Mouse (Mus musculus): ENCODE results near the gene Creb3l2. TPM values are rescaled to one million over a fixed set of nuclear protein-coding genes. Genes with fewer than 3 reads are reported as not detected.

The Creb3l2 gene
- polyA plus RNA-seq, 1 experiment from 2014 or later, result 31.1 TPM

DNA sequence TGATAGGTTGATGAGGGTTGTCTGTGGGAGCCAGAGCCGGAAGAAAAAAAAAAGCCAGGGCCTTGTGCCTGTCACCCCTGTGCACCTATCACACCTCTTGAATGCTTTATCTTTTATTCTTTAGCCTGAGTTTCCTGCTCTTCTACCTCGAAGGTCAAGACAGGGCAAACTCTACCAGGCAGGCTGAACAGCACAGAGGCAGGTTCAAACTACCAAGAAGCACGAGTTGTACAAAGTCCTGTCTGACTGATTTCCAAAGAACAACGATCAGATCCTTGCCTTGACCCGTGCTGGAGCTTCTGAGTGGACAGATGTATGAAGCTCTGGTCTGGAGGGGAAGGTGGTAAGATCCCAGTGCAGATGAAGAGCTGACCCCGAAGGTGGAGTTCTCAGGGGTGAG lies 20.8 kb downstream of the Creb3l2 start:
- ATAC-seq (ENCODE audit: low read depth), result no peak
- no peaks in the 10 kb centered on the region for H3K9me3 ChIP-seq (ENCODE audit: control insufficient read depth, low read length)
- WGBS, result 63% methylated on average over 6 of the region's 6 CpGs
- no peak overlapping the region for H3K9ac ChIP-seq (ENCODE audit: low read length)
- H3K4me1 ChIP-seq (replicated peaks; ENCODE audit: control insufficient read depth, insufficient read depth, low read length), result peaks cover 70% of the 10 kb centered on the region
- no peak overlapping the region for H3K27ac ChIP-seq (ENCODE audit: low read length)
- no peak overlapping the region for H3K4me3 ChIP-seq (ENCODE audit: low read length)
- H3K36me3 ChIP-seq (ENCODE audit: control insufficient read depth, insufficient read depth, low read length), result no peaks in the 10 kb centered on the region
- H3K27me3 ChIP-seq (ENCODE audit: control insufficient read depth, insufficient read depth, low read depth, low read length), result no peaks in the 10 kb centered on the region
- H3K4me2 ChIP-seq (ENCODE audit: low read depth, low read length), result no peak overlapping the region

DNA sequence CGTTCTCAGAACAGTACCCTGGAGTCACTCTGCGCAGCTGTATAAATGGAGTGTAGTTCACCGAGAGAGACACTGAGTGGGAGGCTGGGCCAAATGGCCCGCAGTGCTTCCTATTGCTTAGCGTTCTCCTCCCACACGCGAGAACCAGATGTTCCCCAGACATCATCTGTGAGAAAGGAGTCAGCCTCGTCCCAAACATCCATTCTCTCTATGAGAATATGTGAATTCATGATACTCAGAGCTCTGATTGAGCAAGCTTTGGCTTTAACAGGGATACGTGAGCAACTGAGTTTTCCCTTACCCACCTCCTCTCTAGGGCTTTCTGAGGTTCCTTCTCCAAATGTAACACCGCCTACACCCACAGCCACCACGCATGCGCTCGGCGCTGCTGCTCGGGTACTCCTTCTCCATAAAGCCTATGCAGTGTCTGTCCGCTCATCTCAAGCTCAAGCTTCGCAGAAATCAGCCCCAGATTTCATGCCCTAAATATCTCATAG lies 22.5 kb downstream of the Creb3l2 start:
- Histone ChIP-seq H3K27me3 (ENCODE audit: control insufficient read depth, insufficient read depth, low read depth, low read length) (no peaks in the 10 kb centered on the region), H3K4me1 (replicated peaks; ENCODE audit: control insufficient read depth, insufficient read depth, low read length) (peaks cover 67% of the 10 kb centered on the region), H3K4me2 (ENCODE audit: low read depth, low read length) (no peak overlapping the region), H3K9me3 (ENCODE audit: control insufficient read depth, low read length) (no peaks in the 10 kb centered on the region), H3K9ac (ENCODE audit: low read length) (no peak overlapping the region), H3K27ac (ENCODE audit: low read length) (no peak overlapping the region), H3K4me3 (ENCODE audit: low read length) (no peak overlapping the region), H3K36me3 (ENCODE audit: control insufficient read depth, insufficient read depth, low read length) (no peaks in the 10 kb centered on the region)
- WGBS, result 60% methylated on average over 17 of the region's 17 CpGs
- ATAC-seq (ENCODE audit: low read depth), result no peak

DNA sequence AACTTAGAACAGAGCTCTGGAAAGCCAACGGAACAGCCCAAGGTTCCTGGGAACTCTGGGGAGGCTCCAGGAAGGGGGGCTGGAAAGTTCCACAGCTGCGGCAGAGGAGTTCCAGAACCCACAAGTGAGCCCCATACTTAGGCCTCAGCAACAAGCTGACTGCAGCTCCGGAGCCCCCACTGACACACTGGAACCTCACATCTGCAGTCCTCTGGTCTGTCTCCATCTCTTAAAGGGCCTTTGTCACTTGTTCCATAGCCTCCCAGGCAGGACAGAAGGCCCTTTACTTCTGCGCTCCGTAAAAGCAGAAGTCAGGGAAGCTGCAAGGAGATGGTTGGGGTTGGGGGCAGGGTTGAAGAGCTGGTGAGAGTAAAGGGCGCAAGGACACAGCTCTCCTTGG lies 23.0 kb downstream of the Creb3l2 start:
- H3K4me1 ChIP-seq (replicated peaks; ENCODE audit: control insufficient read depth, insufficient read depth, low read length), result peaks cover 64% of the 10 kb centered on the region
- 44% methylated on average over 6 of the region's 6 CpGs for WGBS
- no peak for ATAC-seq (ENCODE audit: low read depth)

GRCm38 (mm10) chr6:37416743-37417142 lies 25.2 kb downstream of the Creb3l2 start:
- Histone ChIP-seq H3K36me3 (ENCODE audit: control insufficient read depth, insufficient read depth, low read length) (no peaks in the 10 kb centered on the region), H3K4me2 (ENCODE audit: low read depth, low read length) (no peak overlapping the region), H3K27me3 (ENCODE audit: control insufficient read depth, insufficient read depth, low read depth, low read length) (no peaks in the 10 kb centered on the region), H3K4me1 (replicated peaks; ENCODE audit: control insufficient read depth, insufficient read depth, low read length) (peaks cover 65% of the 10 kb centered on the region), H3K9ac (ENCODE audit: low read length) (peak overlapping the region; percentile 3; the same call in 1 of the 2 replicates), H3K4me3 (ENCODE audit: low read length) (no peak overlapping the region), H3K27ac (ENCODE audit: low read length) (peak overlapping the region; percentile 34), H3K9me3 (ENCODE audit: control insufficient read depth, low read length) (no peaks in the 10 kb centered on the region)
- ATAC-seq (ENCODE audit: low read depth), result no peak
- 51% methylated on average over 4 of the region's 4 CpGs for WGBS

More for the DNA sequence above, 23.0 kb downstream of the Creb3l2 start:
- Histone ChIP-seq H3K36me3 (ENCODE audit: control insufficient read depth, insufficient read depth, low read length) (no peaks in the 10 kb centered on the region), H3K4me2 (ENCODE audit: low read depth, low read length) (no peak overlapping the region), H3K9ac (ENCODE audit: low read length) (no peak overlapping the region), H3K27ac (ENCODE audit: low read length) (peak overlapping the region; percentile 23; the same call in 1 of the 2 replicates), H3K9me3 (ENCODE audit: control insufficient read depth, low read length) (no peaks in the 10 kb centered on the region), H3K4me3 (ENCODE audit: low read length) (no peak overlapping the region), H3K27me3 (ENCODE audit: control insufficient read depth, insufficient read depth, low read depth, low read length) (no peaks in the 10 kb centered on the region)

GRCm38 (mm10) chr6:37415505-37415904 lies 26.4 kb downstream of the Creb3l2 start:
- H3K27me3 ChIP-seq (ENCODE audit: control insufficient read depth, insufficient read depth, low read depth, low read length), result no peaks in the 10 kb centered on the region
- 33% methylated on average over 6 of the region's 6 CpGs for WGBS
- no peaks in the 10 kb centered on the region for H3K36me3 ChIP-seq (ENCODE audit: control insufficient read depth, insufficient read depth, low read length)
- no peak for ATAC-seq (ENCODE audit: low read depth)
- H3K4me2 ChIP-seq (ENCODE audit: low read depth, low read length), result peak overlapping the region; percentile 20; the same call in 1 of the 2 replicates
- peak overlapping the region; percentile 94 for H3K27ac ChIP-seq (ENCODE audit: low read length)
- H3K4me3 ChIP-seq (ENCODE audit: low read length), result no peak overlapping the region
- peaks cover 71% of the 10 kb centered on the region for H3K4me1 ChIP-seq (replicated peaks; ENCODE audit: control insufficient read depth, insufficient read depth, low read length)
- H3K9ac ChIP-seq (ENCODE audit: low read length), result no peak overlapping the region
- H3K9me3 ChIP-seq (ENCODE audit: control insufficient read depth, low read length), result no peaks in the 10 kb centered on the region

DNA sequence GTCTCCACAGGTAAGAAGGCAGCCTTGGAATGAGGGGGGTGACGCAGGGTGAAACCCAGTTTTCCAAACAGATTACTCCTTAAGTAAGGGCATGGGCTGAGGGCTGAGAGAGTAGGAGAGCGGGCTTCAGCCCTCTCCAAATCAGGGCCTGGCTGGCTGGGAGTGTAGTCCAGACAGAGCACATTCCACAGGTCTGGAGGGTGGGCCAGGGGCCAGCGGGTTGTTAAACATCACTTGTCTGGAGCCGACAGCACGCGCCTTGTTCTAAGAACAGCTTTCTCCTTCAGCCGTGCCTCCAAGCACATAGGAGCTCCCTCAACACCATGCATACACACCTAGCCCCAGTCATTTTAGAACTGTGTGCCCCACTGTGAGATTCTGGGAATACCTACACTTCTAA lies 26.9 kb downstream of the Creb3l2 start:
- Histone ChIP-seq H3K4me2 (ENCODE audit: low read depth, low read length) (peak overlapping the region; percentile 20; the same call in 1 of the 2 replicates), H3K9me3 (ENCODE audit: control insufficient read depth, low read length) (no peaks in the 10 kb centered on the region), H3K36me3 (ENCODE audit: control insufficient read depth, insufficient read depth, low read length) (no peaks in the 10 kb centered on the region), H3K4me1 (replicated peaks; ENCODE audit: control insufficient read depth, insufficient read depth, low read length) (peaks cover 68% of the 10 kb centered on the region), H3K4me3 (ENCODE audit: low read length) (no peak overlapping the region), H3K27me3 (ENCODE audit: control insufficient read depth, insufficient read depth, low read depth, low read length) (no peaks in the 10 kb centered on the region), H3K9ac (ENCODE audit: low read length) (no peak overlapping the region), H3K27ac (ENCODE audit: low read length) (peak overlapping the region; percentile 94)
- WGBS, result 22% methylated on average over 7 of the region's 7 CpGs
- ATAC-seq (ENCODE audit: low read depth), result peak; percentile 97

- peak overlapping the region; percentile 94 for H3K27ac ChIP-seq (ENCODE audit: low read length)
- H3K4me3 ChIP-seq (ENCODE audit: low read length), result no peak overlapping the region
- WGBS, result 68% methylated on average over 10 of the region's 10 CpGs
- no peaks in the 10 kb centered on the region for H3K9me3 ChIP-seq (ENCODE audit: control insufficient read depth, low read length)
- no peak overlapping the region for H3K4me2 ChIP-seq (ENCODE audit: low read depth, low read length)
- ATAC-seq (ENCODE audit: low read depth), result peak; percentile 41; the same call in 1 of the 2 replicates
- no peak overlapping the region for H3K9ac ChIP-seq (ENCODE audit: low read length)
- H3K27me3 ChIP-seq (ENCODE audit: control insufficient read depth, insufficient read depth, low read depth, low read length), result no peaks in the 10 kb centered on the region
- H3K36me3 ChIP-seq (ENCODE audit: control insufficient read depth, insufficient read depth, low read length), result no peaks in the 10 kb centered on the region
- peaks cover 64% of the 10 kb centered on the region for H3K4me1 ChIP-seq (replicated peaks; ENCODE audit: control insufficient read depth, insufficient read depth, low read length)
Observed at GRCm38 (mm10) chr6:37414576-37414975, 27.4 kb downstream of the Creb3l2 start.

DNA sequence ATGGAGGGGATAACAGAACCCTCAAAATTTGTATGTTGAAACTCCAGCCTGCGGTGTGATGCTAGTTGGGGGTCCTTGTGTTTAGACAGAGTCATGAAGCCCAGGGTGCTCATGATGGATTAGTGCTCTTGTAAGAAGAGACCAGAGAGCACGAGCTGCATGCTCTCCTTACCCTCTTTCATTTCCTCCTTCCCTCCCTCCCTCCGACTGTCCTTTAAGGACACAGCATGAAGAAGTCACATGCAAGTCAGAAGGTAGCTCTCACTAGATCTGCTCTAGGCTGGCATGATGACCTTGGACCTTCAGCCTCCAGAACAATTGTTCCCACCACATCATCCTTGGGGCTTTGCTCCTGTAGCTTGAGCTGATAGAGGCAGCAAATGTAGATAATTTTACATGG lies 30.2 kb downstream of the Creb3l2 start:
- H3K4me3 ChIP-seq (ENCODE audit: low read length), result no peak overlapping the region
- H3K27ac ChIP-seq (ENCODE audit: low read length), result peak overlapping the region; percentile 11
- WGBS, result 34% methylated on average over 3 of the region's 3 CpGs
- H3K36me3 ChIP-seq (ENCODE audit: control insufficient read depth, insufficient read depth, low read length), result no peaks in the 10 kb centered on the region; the same call in 1 of the 2 replicates
- no peak overlapping the region for H3K4me2 ChIP-seq (ENCODE audit: low read depth, low read length)
- H3K27me3 ChIP-seq (ENCODE audit: control insufficient read depth, insufficient read depth, low read depth, low read length), result no peaks in the 10 kb centered on the region
- H3K4me1 ChIP-seq (replicated peaks; ENCODE audit: control insufficient read depth, insufficient read depth, low read length), result peaks cover 46% of the 10 kb centered on the region
- ATAC-seq (ENCODE audit: low read depth), result no peak
- H3K9me3 ChIP-seq (ENCODE audit: control insufficient read depth, low read length), result no peaks in the 10 kb centered on the region
- H3K9ac ChIP-seq (ENCODE audit: low read length), result no peak overlapping the region

GRCm38 (mm10) chr6:37409829-37410228 lies 32.1 kb downstream of the Creb3l2 start:
- no peaks in the 10 kb centered on the region for H3K27me3 ChIP-seq (ENCODE audit: control insufficient read depth, insufficient read depth, low read depth, low read length)
- WGBS, result 73% methylated on average over 2 of the region's 2 CpGs

More at GRCm38 (mm10) chr6:37409829-37410228, 32.1 kb downstream of the Creb3l2 start:
- no peak overlapping the region for H3K4me2 ChIP-seq (ENCODE audit: low read depth, low read length)
- H3K4me1 ChIP-seq (replicated peaks; ENCODE audit: control insufficient read depth, insufficient read depth, low read length), result peaks cover 42% of the 10 kb centered on the region
- no peak overlapping the region for H3K27ac ChIP-seq (ENCODE audit: low read length)
- ATAC-seq (ENCODE audit: low read depth), result no peak
- no peak overlapping the region for H3K4me3 ChIP-seq (ENCODE audit: low read length)
- H3K9ac ChIP-seq (ENCODE audit: low read length), result no peak overlapping the region
- H3K9me3 ChIP-seq (ENCODE audit: control insufficient read depth, low read length), result no peaks in the 10 kb centered on the region
- H3K36me3 ChIP-seq (ENCODE audit: control insufficient read depth, insufficient read depth, low read length), result no peaks in the 10 kb centered on the region; the same call in 1 of the 2 replicates
